Mouse (Mus musculus): ENCODE measurements around the gene Mindy4. TPM values are rescaled to one million over a fixed set of nuclear protein-coding genes. Genes with fewer than 3 reads are reported as not detected.

Mindy4 gene
- total and polyA plus RNA-seq, 3 experiments, result 0.05 TPM; not detected in 2

GRCm38 (mm10) chr6:55356017-55356703 lies 153.0 kb downstream of the Mindy4 start:
- no peak for TF ChIP-seq POLR2AphosphoS5 (IDR thresholded peaks at IDR 0.05; ENCODE audit: insufficient replicate concordance, low read depth, low read length)
- TF ChIP-seq GATA1 (IDR thresholded peaks at IDR 0.05; ENCODE audit: borderline replicate concordance, low read length), result no peak
- no peak for TF ChIP-seq CTCF (IDR thresholded peaks at IDR 0.05; ENCODE audit: low read depth, low read length)
- ATAC-seq (ENCODE audit: extremely low read depth, insufficient number of reproducible peaks, low FRiP score, poor library complexity, severe bottlenecking), result no peak
- Histone ChIP-seq H3K4me3 (ENCODE audit: low read depth, low read length) (no peak overlapping the region), H3K4me1 (ENCODE audit: insufficient read depth, low read depth, low read length) (no peaks in the 10 kb centered on the region), H3K9me3 (replicated peaks) (no peaks in the 10 kb centered on the region), H3K36me3 (replicated peaks) (no peaks in the 10 kb centered on the region), H3K27me3 (ENCODE audit: insufficient read depth, low read length) (no peaks in the 10 kb centered on the region; the same call in 1 of the 2 replicates)
- DNase-seq (ENCODE audit: low spot score), result no peak

- no peak for ATAC-seq (ENCODE audit: extremely low read depth, insufficient number of reproducible peaks, low FRiP score, poor library complexity, severe bottlenecking)
- no peak for DNase-seq (ENCODE audit: low spot score)
- H3K9me3 ChIP-seq (replicated peaks), result no peaks in the 10 kb centered on the region
- no peak overlapping the region for H3K4me3 ChIP-seq (ENCODE audit: low read depth, low read length)
- H3K27me3 ChIP-seq (ENCODE audit: insufficient read depth, low read length), result no peaks in the 10 kb centered on the region; the same call in 1 of the 2 replicates
- H3K36me3 ChIP-seq (replicated peaks), result no peaks in the 10 kb centered on the region
- TF ChIP-seq POLR2AphosphoS5 (IDR thresholded peaks at IDR 0.05; ENCODE audit: insufficient replicate concordance, low read depth, low read length) (no peak), GATA2 (IDR thresholded peaks at IDR 0.05; ENCODE audit: borderline replicate concordance, low read depth, low read length) (no peak), TAL1 (conservative IDR thresholded peaks at IDR 0.05; ENCODE audit: low read depth, low read length) (no peak), CTCF (IDR thresholded peaks at IDR 0.05; ENCODE audit: low read depth, low read length) (no peak), GATA1 (IDR thresholded peaks at IDR 0.05; ENCODE audit: borderline replicate concordance, low read length) (no peak)
- H3K4me1 ChIP-seq (ENCODE audit: insufficient read depth, low read depth, low read length), result no peaks in the 10 kb centered on the region
These were observed 153.9 kb downstream of the Mindy4 start for GRCm38 (mm10) chr6:55356976-55357635.

- H3K4me1 ChIP-seq (ENCODE audit: insufficient read depth, low read depth, low read length), result no peaks in the 10 kb centered on the region
- TF ChIP-seq TAL1 (conservative IDR thresholded peaks at IDR 0.05; ENCODE audit: low read depth, low read length) (no peak), GATA2 (IDR thresholded peaks at IDR 0.05; ENCODE audit: borderline replicate concordance, low read depth, low read length) (no peak), GATA1 (IDR thresholded peaks at IDR 0.05; ENCODE audit: borderline replicate concordance, low read length) (no peak), POLR2AphosphoS5 (IDR thresholded peaks at IDR 0.05; ENCODE audit: insufficient replicate concordance, low read depth, low read length) (no peak), CTCF (IDR thresholded peaks at IDR 0.05; ENCODE audit: low read depth, low read length) (no peak)
- no peaks in the 10 kb centered on the region for H3K9me3 ChIP-seq (replicated peaks)
- DNase-seq (ENCODE audit: low spot score), result no peak
- no peaks in the 10 kb centered on the region for H3K36me3 ChIP-seq (replicated peaks)
- H3K27me3 ChIP-seq (ENCODE audit: insufficient read depth, low read length), result no peaks in the 10 kb centered on the region; the same call in 1 of the 2 replicates
- no peak for ATAC-seq (ENCODE audit: extremely low read depth, insufficient number of reproducible peaks, low FRiP score, poor library complexity, severe bottlenecking)
- no peak overlapping the region for H3K4me3 ChIP-seq (ENCODE audit: low read depth, low read length)
These were observed 154.5 kb downstream of the Mindy4 start for GRCm38 (mm10) chr6:55357636-55358031.

GRCm38 (mm10) chr6:55358731-55359143 lies 155.6 kb downstream of the Mindy4 start:
- no peak for TF ChIP-seq POLR2AphosphoS5 (IDR thresholded peaks at IDR 0.05; ENCODE audit: insufficient replicate concordance, low read depth, low read length)
- peak; percentile 61; the same call in 1 of the 2 replicates for TF ChIP-seq CTCF (IDR thresholded peaks at IDR 0.05; ENCODE audit: low read depth, low read length)
- TF ChIP-seq TAL1 (conservative IDR thresholded peaks at IDR 0.05; ENCODE audit: low read depth, low read length), result no peak
- Histone ChIP-seq H3K9me3 (replicated peaks) (no peaks in the 10 kb centered on the region), H3K27me3 (ENCODE audit: insufficient read depth, low read length) (no peaks in the 10 kb centered on the region; the same call in 1 of the 2 replicates), H3K4me3 (ENCODE audit: low read depth, low read length) (no peak overlapping the region), H3K4me1 (ENCODE audit: insufficient read depth, low read depth, low read length) (no peaks in the 10 kb centered on the region), H3K36me3 (replicated peaks) (no peaks in the 10 kb centered on the region)
- DNase-seq (ENCODE audit: low spot score) (peak; percentile 11), ATAC-seq (ENCODE audit: extremely low read depth, insufficient number of reproducible peaks, low FRiP score, poor library complexity, severe bottlenecking) (no peak)

- H3K27me3 ChIP-seq (ENCODE audit: insufficient read depth, low read length), result no peaks in the 10 kb centered on the region
- ATAC-seq (ENCODE audit: extremely low read depth, insufficient number of reproducible peaks, low FRiP score, poor library complexity, severe bottlenecking) (no peak), DNase-seq (ENCODE audit: low spot score) (no peak)
- H3K4me3 ChIP-seq (ENCODE audit: low read depth, low read length), result no peak overlapping the region
- H3K4me1 ChIP-seq (ENCODE audit: insufficient read depth, low read depth, low read length), result no peaks in the 10 kb centered on the region
- TF ChIP-seq POLR2AphosphoS5 (IDR thresholded peaks at IDR 0.05; ENCODE audit: insufficient replicate concordance, low read depth, low read length), result no peak
- TF ChIP-seq TAL1 (conservative IDR thresholded peaks at IDR 0.05; ENCODE audit: low read depth, low read length), result no peak
- no peak for TF ChIP-seq GATA2 (IDR thresholded peaks at IDR 0.05; ENCODE audit: borderline replicate concordance, low read depth, low read length)
- TF ChIP-seq CTCF (IDR thresholded peaks at IDR 0.05; ENCODE audit: low read depth, low read length), result no peak
- TF ChIP-seq GATA1 (IDR thresholded peaks at IDR 0.05; ENCODE audit: borderline replicate concordance, low read length), result no peak
- no peaks in the 10 kb centered on the region for H3K9me3 ChIP-seq (replicated peaks)
- H3K36me3 ChIP-seq (replicated peaks), result no peaks in the 10 kb centered on the region
These were observed 159.5 kb downstream of the Mindy4 start for GRCm38 (mm10) chr6:55362663-55363062.

GRCm38 (mm10) chr6:55367126-55367525 lies 163.9 kb downstream of the Mindy4 start:
- ATAC-seq (ENCODE audit: extremely low read depth, insufficient number of reproducible peaks, low FRiP score, poor library complexity, severe bottlenecking), result no peak
- TF ChIP-seq TAL1 (conservative IDR thresholded peaks at IDR 0.05; ENCODE audit: low read depth, low read length) (no peak), POLR2AphosphoS5 (IDR thresholded peaks at IDR 0.05; ENCODE audit: insufficient replicate concordance, low read depth, low read length) (no peak), GATA1 (IDR thresholded peaks at IDR 0.05; ENCODE audit: borderline replicate concordance, low read length) (no peak), GATA2 (IDR thresholded peaks at IDR 0.05; ENCODE audit: borderline replicate concordance, low read depth, low read length) (no peak), CTCF (IDR thresholded peaks at IDR 0.05; ENCODE audit: low read depth, low read length) (no peak)
- no peaks in the 10 kb centered on the region for H3K9me3 ChIP-seq (replicated peaks)
- H3K36me3 ChIP-seq (replicated peaks), result no peaks in the 10 kb centered on the region
- H3K4me3 ChIP-seq (ENCODE audit: low read depth, low read length), result no peak overlapping the region
- no peak for DNase-seq (ENCODE audit: low spot score)
- H3K27me3 ChIP-seq (ENCODE audit: insufficient read depth, low read length), result no peaks in the 10 kb centered on the region
- no peaks in the 10 kb centered on the region for H3K4me1 ChIP-seq (ENCODE audit: insufficient read depth, low read depth, low read length)

Other genes with a start within 250 kb of the Mindy4 start
- gene Nod1, start 230.8 kb upstream of the Mindy4 start, total RNA-seq (2014; fragmentation: Nextera tagmentation), result not detected in 2 replicates
- 0.06 and 0.11 TPM in 2 replicates for gene Nod1, start 230.8 kb upstream of the Mindy4 start, total RNA-seq (2017)
- gene Nod1, start 230.8 kb upstream of the Mindy4 start, polyA plus RNA-seq (2012), result 0.03 and 0.04 TPM in 2 replicates
- gene Ggct, start 210.4 kb upstream of the Mindy4 start, total RNA-seq (2014; fragmentation: Nextera tagmentation), result 7.4 and 15.5 TPM in 2 replicates
- gene Ggct, start 210.4 kb upstream of the Mindy4 start, total RNA-seq (2017), result 5.1 and 13.9 TPM in 2 replicates
- 10.8 and 13.9 TPM in 2 replicates for gene Ggct, start 210.4 kb upstream of the Mindy4 start, polyA plus RNA-seq (2012)
- gene Gars, start 165.4 kb upstream of the Mindy4 start, total RNA-seq (2014; fragmentation: Nextera tagmentation), result 160 and 165 TPM in 2 replicates
- gene Gars, start 165.4 kb upstream of the Mindy4 start, total RNA-seq (2017), result 146 and 147 TPM in 2 replicates
- 130 and 136 TPM in 2 replicates for gene Gars, start 165.4 kb upstream of the Mindy4 start, polyA plus RNA-seq (2012)
- gene Crhr2, start 70.4 kb upstream of the Mindy4 start, total RNA-seq (2014; fragmentation: Nextera tagmentation), result not detected in 2 replicates
- gene Crhr2, start 70.4 kb upstream of the Mindy4 start, total RNA-seq (2017), result 0.12 and 0.22 TPM in 2 replicates
- not detected in 2 replicates for gene Crhr2, start 70.4 kb upstream of the Mindy4 start, polyA plus RNA-seq (2012)
- not detected in 2 replicates for gene Inmt, start 28.3 kb upstream of the Mindy4 start, total RNA-seq (2014; fragmentation: Nextera tagmentation)
- gene Inmt, start 28.3 kb upstream of the Mindy4 start, total RNA-seq (2017), result not detected in 2 replicates
- not detected in 2 replicates for gene Inmt, start 28.3 kb upstream of the Mindy4 start, polyA plus RNA-seq (2012)
- 50.3 TPM in 1 of 2 replicates, not detected in the other for gene Aqp1, start 133.0 kb downstream of the Mindy4 start, total RNA-seq (2014; fragmentation: Nextera tagmentation)
- gene Aqp1, start 133.0 kb downstream of the Mindy4 start, total RNA-seq (2017), result not detected in 2 replicates
- not detected in 2 replicates for gene Aqp1, start 133.0 kb downstream of the Mindy4 start, polyA plus RNA-seq (2012)
- not detected in 2 replicates for gene Ghrhr, start 172.9 kb downstream of the Mindy4 start, total RNA-seq (2014; fragmentation: Nextera tagmentation)
- 0.06 and 0.11 TPM in 2 replicates for gene Ghrhr, start 172.9 kb downstream of the Mindy4 start, total RNA-seq (2017)
- gene Ghrhr, start 172.9 kb downstream of the Mindy4 start, polyA plus RNA-seq (2012), result not detected in 2 replicates
- not detected in 2 replicates for gene Adcyap1r1, start 248.6 kb downstream of the Mindy4 start, total RNA-seq (2014; fragmentation: Nextera tagmentation)
- gene Adcyap1r1, start 248.6 kb downstream of the Mindy4 start, total RNA-seq (2017), result 0.05 TPM in 1 of 2 replicates, not detected in the other
- gene Adcyap1r1, start 248.6 kb downstream of the Mindy4 start, polyA plus RNA-seq (2012), result not detected in 2 replicates

Measured in G1E (cell line).